Comparison of ENCODE assay signal across 10 mouse cellular contexts in the genomic region with DNA sequence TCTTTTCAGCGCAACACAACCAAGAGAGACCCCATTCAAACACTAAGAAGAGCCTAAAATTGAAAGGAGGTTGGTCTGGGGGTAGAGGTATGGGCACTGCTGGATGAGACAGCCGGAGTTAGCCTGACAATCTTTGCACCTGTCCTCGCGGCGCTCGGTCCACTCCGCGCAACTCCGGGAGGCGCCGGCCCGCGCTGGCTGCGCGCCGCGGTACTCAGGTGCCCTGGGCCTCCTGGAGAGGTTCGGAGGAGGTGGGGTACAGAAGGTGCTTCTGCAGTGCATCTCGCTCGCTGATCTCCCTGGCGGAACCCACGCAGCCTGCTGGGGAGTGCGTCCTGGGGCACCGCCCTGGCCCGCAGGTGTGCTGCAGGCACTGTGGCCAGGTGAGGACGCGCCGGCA. TPM values are rescaled to one million over a fixed set of nuclear protein-coding genes. Genes with fewer than 3 reads are reported as not detected.
DNase-seq lines count a peak whose midpoint lies in the region; ATAC-seq and TF ChIP-seq lines count a peak whose summit lies in the region.
"Had no signal": no experiment of that assay in that cellular context is flagged by ENCODE, and none has a peak within 500 bp of the region (broad histone marks: within the 10 kb centered on the region; RNA-seq: fewer than 3 reads in every experiment).

A gene (minus strand): TSS at position 363 of the 400 bp plus-strand sequence.

- peak; percentile 25 for DNase-seq in embryo, embryonic 11 days
- no peak for DNase-seq in embryo, embryonic 10.5 days (ENCODE audit: low spot score)
- peak; percentile 6 for DNase-seq in 3134 (ENCODE audit: extremely low read depth, insufficient read length, low spot score)
- peak; percentile 17 for DNase-seq in hindbrain, embryonic 10.5 days (ENCODE audit: low spot score)
- no peak for DNase-seq in limb, embryonic 14.5 days (ENCODE audit: low spot score)
- DNase-seq in thymus, adult 2 months = no peak
- no peak for DNase-seq in right cerebral cortex, postnatal 10 days (ENCODE audit: low spot score in 2 of 2)
- DNase-seq: cerebellum, adult 8-10 months had no signal

- ATAC-seq in limb, embryonic 14.5 days (ENCODE audit: low FRiP score, low read depth) = no peak
- ATAC-seq in activated CD4-positive, CD25-positive, alpha-beta regulatory T cell, adult 4 months = no peak

- no peak for TF ChIP-seq CTCF in thymus, adult 2 months (IDR thresholded peaks at IDR 0.05; ENCODE audit: borderline replicate concordance, control insufficient read depth, extremely low read depth, insufficient read depth, low read length, poor library complexity)

- peak within 1 kb of the TSS; percentile 86 for H3K27ac ChIP-seq in hindbrain, embryonic 10.5 days
- H3K27ac ChIP-seq in limb, embryonic 14.5 days (replicated peaks; ENCODE audit: low read depth, low read length) = no peak within 1 kb of the TSS
- no peak within 1 kb of the TSS for H3K27ac ChIP-seq in thymus, adult 2 months (ENCODE audit: control insufficient read depth, insufficient read depth, low read length)
- H3K27ac ChIP-seq: macrophage had no signal

- H3K4me2 ChIP-seq in limb, embryonic 14.5 days (replicated peaks; ENCODE audit: low read depth, low read length, severe bottlenecking) = peak within 1 kb of the TSS; percentile 40

- no peaks in the 10 kb centered on the region for H3K9me3 ChIP-seq in hindbrain, embryonic 10.5 days
- no peaks in the 10 kb centered on the region for H3K9me3 ChIP-seq in limb, embryonic 14.5 days (ENCODE audit: control insufficient read depth, low read length)

- H3K9ac ChIP-seq in limb, embryonic 14.5 days (ENCODE audit: low read depth, low read length, severe bottlenecking) = no peak within 1 kb of the TSS

- H3K27me3 ChIP-seq in hindbrain, embryonic 10.5 days (ENCODE audit: insufficient read depth, poor library complexity, severe bottlenecking) = peaks cover 14% of the 10 kb centered on the region
- peaks cover 20% of the 10 kb centered on the region for H3K27me3 ChIP-seq in limb, embryonic 14.5 days (ENCODE audit: control insufficient read depth, insufficient read depth, low read length)
- H3K27me3 ChIP-seq in thymus, adult 2 months (ENCODE audit: control insufficient read depth, insufficient read depth, low read length) = no peaks in the 10 kb centered on the region

- H3K36me3 ChIP-seq in hindbrain, embryonic 10.5 days = no peaks in the 10 kb centered on the region
- H3K36me3 ChIP-seq in limb, embryonic 14.5 days (ENCODE audit: control insufficient read depth, insufficient read depth, low read length) = no peaks in the 10 kb centered on the region
- H3K36me3 ChIP-seq in thymus, adult 2 months (ENCODE audit: control insufficient read depth, insufficient read depth, low read length) = no peaks in the 10 kb centered on the region

- TF ChIP-seq POLR2A in limb, embryonic 14.5 days (IDR thresholded peaks at IDR 0.05; ENCODE audit: borderline replicate concordance, extremely low read depth, insufficient read depth, insufficient read length) = no peak
- TF ChIP-seq POLR2A in thymus, adult 2 months (IDR thresholded peaks at IDR 0.05; ENCODE audit: control insufficient read depth, extremely low read depth, insufficient read depth, low read length, poor library complexity) = no peak

- peaks cover 4% of the 10 kb centered on the region for H3K4me1 ChIP-seq in hindbrain, embryonic 10.5 days (replicated peaks)
- peaks cover 5% of the 10 kb centered on the region; the same call in 1 of the 2 replicates for H3K4me1 ChIP-seq in limb, embryonic 14.5 days (ENCODE audit: control insufficient read depth, insufficient read depth, low read length)
- H3K4me1 ChIP-seq in thymus, adult 2 months (replicated peaks; ENCODE audit: control insufficient read depth, insufficient read depth, low read length) = no peaks in the 10 kb centered on the region

- H3K4me3 ChIP-seq in hindbrain, embryonic 10.5 days = peak within 1 kb of the TSS; percentile 60
- H3K4me3 ChIP-seq in limb, embryonic 14.5 days (replicated peaks; ENCODE audit: low read length) = peak within 1 kb of the TSS; percentile 24
- H3K4me3 ChIP-seq in thymus, adult 2 months (ENCODE audit: control insufficient read depth, insufficient read depth, low read length) = no peak within 1 kb of the TSS

- 1% methylated on average over 28 of the region's 28 CpGs for WGBS in hindbrain, embryonic 10.5 days
- WGBS in limb, embryonic 14.5 days = 2% methylated on average over 24 of the region's 28 CpGs
- WGBS in thymus, adult 2 months = 15% methylated on average over 28 of the region's 28 CpGs

RNA-seq across cellular contexts. Expression of the gene that starts here (rescaled TPM):
- polyA plus RNA-seq in hindbrain, embryonic 10.5 days (2016; fragmentation: Nextera tagmentation; extraction: Ambion mirVana) = 45.8 and 57.4 TPM in 2 replicates
- polyA plus RNA-seq in limb, embryonic 14.5 days (2012; rRNA removed) = 1.6 and 1.7 TPM in 2 replicates
- polyA plus RNA-seq in limb, embryonic 14.5 days (2014; fragmentation: Nextera tagmentation; extraction: Ambion mirVana) = 2.0 and 2.3 TPM in 2 replicates
- 0.04 TPM in 1 of 2 replicates, not detected in the other for polyA plus RNA-seq in thymus, adult 2 months (2012; rRNA removed)
- polyA plus RNA-seq in activated CD4-positive, CD25-positive, alpha-beta regulatory T cell, adult 4 months (2017; shearing (Covaris generic)) = under 1 TPM; 0.14 to 0.48 TPM
- polyA plus RNA-seq: macrophage had no signal

Comparison
In these comparisons a context has a peak if more than half of its experiments do, and no peak if none do; other contexts are left out.
1. RNA of the gene that starts here (polyA plus RNA-seq): 45.8 to 57.4 TPM in hindbrain, embryonic 10.5 days; 1.6 to 2.3 TPM in limb, embryonic 14.5 days, 0.14 to 0.48 TPM in activated CD4-positive, CD25-positive, alpha-beta regulatory T cell, adult 4 months and 0.04 TPM in thymus, adult 2 months; every median in the first group is over 10 times any median in the second.
2. DNase-seq: peak in embryo, embryonic 11 days (single experiment), 3134 (single experiment) and hindbrain, embryonic 10.5 days (single experiment); none in embryo, embryonic 10.5 days (single experiment), limb, embryonic 14.5 days (single experiment), thymus, adult 2 months (single experiment) and right cerebral cortex, postnatal 10 days (0 of 2).